13 mouse cellular contexts compared by ENCODE assay signal in genomic region chr6:98524659-98525058, GRCm38 (mm10).
A peak's percentile ranks its signal among the peaks of the same experiment; 100 is the strongest.
DNase-seq lines count a peak whose midpoint lies in the region; ATAC-seq and TF ChIP-seq lines count a peak whose summit lies in the region.
"Had no signal": no experiment of that assay in that cellular context is flagged by ENCODE, and none has a peak within 500 bp of the region (broad histone marks: within the 10 kb centered on the region; RNA-seq: fewer than 3 reads in every experiment).

No protein-coding gene starts in this region.

- TF ChIP-seq CTCF in kidney, postnatal 0 days (IDR thresholded peaks at IDR 0.05; ENCODE audit: low read depth): no peak

- H3K4me2 ChIP-seq in kidney, postnatal 0 days (ENCODE audit: low read length): no peak overlapping the region
- H3K4me2 ChIP-seq in limb, embryonic 13.5 days (replicated peaks): no peak overlapping the region
- no peak overlapping the region for H3K4me2 ChIP-seq in midbrain, embryonic 11.5 days
- H3K4me2 ChIP-seq in midbrain, embryonic 13.5 days (replicated peaks): no peak overlapping the region
- H3K4me2 ChIP-seq in neural tube, embryonic 15.5 days: no peak overlapping the region
- H3K4me2 ChIP-seq: embryonic facial prominence, embryonic 13.5 days; embryonic facial prominence, embryonic 15.5 days; forebrain, embryonic 12.5 days had no signal

- no peak overlapping the region for H3K4me3 ChIP-seq in kidney, postnatal 0 days (replicated peaks; ENCODE audit: low read depth, low read length)
- H3K4me3 ChIP-seq in limb, embryonic 13.5 days: no peak overlapping the region
- no peak overlapping the region for H3K4me3 ChIP-seq in limb, embryonic 10.5 days
- no peak overlapping the region for H3K4me3 ChIP-seq in midbrain, embryonic 11.5 days (ENCODE audit: low read depth, low read length)
- no peak overlapping the region for H3K4me3 ChIP-seq in midbrain, embryonic 13.5 days (replicated peaks)
- no peak overlapping the region for H3K4me3 ChIP-seq in neural tube, embryonic 15.5 days (replicated peaks)
- H3K4me3 ChIP-seq: embryonic facial prominence, embryonic 13.5 days; embryonic facial prominence, embryonic 15.5 days; erythroblast, embryonic 14.5 days; forebrain, embryonic 10.5 days; forebrain, embryonic 12.5 days had no signal

- H3K27ac ChIP-seq in kidney, postnatal 0 days: no peak overlapping the region
- peak overlapping the region; percentile 63; the same call in 1 of the 2 replicates for H3K27ac ChIP-seq in limb, embryonic 13.5 days
- H3K27ac ChIP-seq in limb, embryonic 10.5 days: no peak overlapping the region
- H3K27ac ChIP-seq in midbrain, embryonic 11.5 days (ENCODE audit: low read depth, low read length): no peak overlapping the region
- H3K27ac ChIP-seq in midbrain, embryonic 13.5 days: no peak overlapping the region
- no peak overlapping the region for H3K27ac ChIP-seq in neural tube, embryonic 15.5 days (replicated peaks)
- H3K27ac ChIP-seq: embryonic facial prominence, embryonic 13.5 days; embryonic facial prominence, embryonic 15.5 days; forebrain, embryonic 10.5 days; forebrain, embryonic 12.5 days had no signal

- H3K9me3 ChIP-seq in kidney, postnatal 0 days (replicated peaks; ENCODE audit: low read length): no peaks in the 10 kb centered on the region
- no peaks in the 10 kb centered on the region for H3K9me3 ChIP-seq in limb, embryonic 13.5 days
- no peaks in the 10 kb centered on the region for H3K9me3 ChIP-seq in limb, embryonic 10.5 days (replicated peaks)
- no peaks in the 10 kb centered on the region for H3K9me3 ChIP-seq in midbrain, embryonic 11.5 days (ENCODE audit: control insufficient read depth, low read length)
- no peaks in the 10 kb centered on the region for H3K9me3 ChIP-seq in midbrain, embryonic 13.5 days
- no peaks in the 10 kb centered on the region for H3K9me3 ChIP-seq in neural tube, embryonic 15.5 days (replicated peaks)
- H3K9me3 ChIP-seq: embryonic facial prominence, embryonic 13.5 days; embryonic facial prominence, embryonic 15.5 days; forebrain, embryonic 10.5 days; forebrain, embryonic 12.5 days had no signal

- 24% methylated on average over 2 of the region's 2 CpGs for WGBS in kidney, postnatal 0 days
- WGBS in limb, embryonic 13.5 days: 21% methylated on average over 2 of the region's 2 CpGs
- 69% methylated on average over 2 of the region's 2 CpGs for WGBS in limb, embryonic 10.5 days
- 74% methylated on average over 2 of the region's 2 CpGs for WGBS in midbrain, embryonic 11.5 days
- 67% methylated on average over 2 of the region's 2 CpGs for WGBS in midbrain, embryonic 13.5 days
- WGBS in neural tube, embryonic 15.5 days: 51% methylated on average over 2 of the region's 2 CpGs

- ATAC-seq in kidney, postnatal 0 days (replicated peaks; ENCODE audit: low FRiP score, low read depth): no peak
- ATAC-seq in limb, embryonic 13.5 days (ENCODE audit: low FRiP score, low read depth): no peak
- ATAC-seq in midbrain, embryonic 11.5 days (ENCODE audit: low FRiP score): no peak
- ATAC-seq in midbrain, embryonic 13.5 days: no peak
- ATAC-seq in neural tube, embryonic 15.5 days (ENCODE audit: low FRiP score): no peak
- ATAC-seq: forebrain, embryonic 14.5 days had no signal

- no peak overlapping the region for H3K9ac ChIP-seq in kidney, postnatal 0 days (ENCODE audit: low read depth, low read length)
- H3K9ac ChIP-seq in limb, embryonic 13.5 days: no peak overlapping the region
- no peak overlapping the region for H3K9ac ChIP-seq in midbrain, embryonic 11.5 days (ENCODE audit: low read length)
- H3K9ac ChIP-seq in midbrain, embryonic 13.5 days (replicated peaks): no peak overlapping the region
- H3K9ac ChIP-seq in neural tube, embryonic 15.5 days (replicated peaks): no peak overlapping the region
- H3K9ac ChIP-seq: embryonic facial prominence, embryonic 13.5 days; embryonic facial prominence, embryonic 15.5 days; forebrain, embryonic 12.5 days had no signal

- no peaks in the 10 kb centered on the region for H3K36me3 ChIP-seq in kidney, postnatal 0 days (ENCODE audit: insufficient read depth, low read length)
- no peaks in the 10 kb centered on the region for H3K36me3 ChIP-seq in limb, embryonic 13.5 days
- no peaks in the 10 kb centered on the region for H3K36me3 ChIP-seq in limb, embryonic 10.5 days
- H3K36me3 ChIP-seq in midbrain, embryonic 11.5 days (ENCODE audit: control insufficient read depth, insufficient read depth, low read length): no peaks in the 10 kb centered on the region
- no peaks in the 10 kb centered on the region for H3K36me3 ChIP-seq in midbrain, embryonic 13.5 days
- no peaks in the 10 kb centered on the region for H3K36me3 ChIP-seq in neural tube, embryonic 15.5 days
- H3K36me3 ChIP-seq: embryonic facial prominence, embryonic 13.5 days; embryonic facial prominence, embryonic 15.5 days; forebrain, embryonic 10.5 days; forebrain, embryonic 12.5 days had no signal

- H3K4me1 ChIP-seq in kidney, postnatal 0 days (replicated peaks; ENCODE audit: insufficient read depth, low read length): no peaks in the 10 kb centered on the region
- peaks cover 19% of the 10 kb centered on the region for H3K4me1 ChIP-seq in limb, embryonic 13.5 days
- peaks cover 20% of the 10 kb centered on the region for H3K4me1 ChIP-seq in limb, embryonic 10.5 days
- H3K4me1 ChIP-seq in midbrain, embryonic 11.5 days (ENCODE audit: control insufficient read depth, insufficient read depth, low read length): peaks cover 5% of the 10 kb centered on the region; the same call in 1 of the 2 replicates
- peaks cover 14% of the 10 kb centered on the region for H3K4me1 ChIP-seq in midbrain, embryonic 13.5 days (replicated peaks)
- peaks cover 18% of the 10 kb centered on the region for H3K4me1 ChIP-seq in neural tube, embryonic 15.5 days

- H3K27me3 ChIP-seq in kidney, postnatal 0 days (ENCODE audit: insufficient read depth, low read length): peaks cover 4% of the 10 kb centered on the region; the same call in 1 of the 2 replicates
- H3K27me3 ChIP-seq in limb, embryonic 13.5 days: peaks cover 36% of the 10 kb centered on the region
- peaks cover 66% of the 10 kb centered on the region for H3K27me3 ChIP-seq in limb, embryonic 10.5 days (ENCODE audit: low read depth, poor library complexity, severe bottlenecking)
- no peaks in the 10 kb centered on the region; the same call in 1 of the 2 replicates for H3K27me3 ChIP-seq in midbrain, embryonic 11.5 days (ENCODE audit: control insufficient read depth, insufficient read depth, low read length)
- peaks cover 21% of the 10 kb centered on the region for H3K27me3 ChIP-seq in midbrain, embryonic 13.5 days
- H3K27me3 ChIP-seq in neural tube, embryonic 15.5 days (replicated peaks): peaks cover 25% of the 10 kb centered on the region

- DNase-seq in kidney, postnatal 0 days (ENCODE audit: low spot score): peak; percentile 55
- no peak for DNase-seq in kidney, postnatal 36 days
- no peak for DNase-seq in limb, embryonic 10.5 days (ENCODE audit: low spot score)
- DNase-seq in midbrain, embryonic 11.5 days (ENCODE audit: low spot score, missing footprints): peak; percentile 64

Comparison
In these comparisons a context has a peak if more than half of its experiments do, and no peak if none do; other contexts are left out.
1. DNase-seq: peak in kidney, postnatal 0 days (single experiment) and midbrain, embryonic 11.5 days (single experiment); none in kidney, postnatal 36 days (0 of 2) and limb, embryonic 10.5 days (single experiment).